Mouse (Mus musculus) neural tube, embryonic 11.5 days (tissue): ENCODE data around the gene Auts2. TPM values are rescaled to one million over a fixed set of nuclear protein-coding genes. Genes with fewer than 3 reads are reported as not detected.

ENCODE experiments used
- ATAC-seq: fragments of 200-750 bp; cut with Nextera tagmentation; 2 replicates; pipeline ENCODE4 v1.8.0; 2017; ENCODE audit warnings: moderate number of reproducible peaks, mild to moderate bottlenecking, moderate TSS enrichment, moderate library complexity; ENCODE audit not compliant: insufficient read depth, low FRiP score, low TSS enrichment
- DNase-seq: peaks from one replicate; pipeline ENCODE4 v3.0.0-alpha.2; 2015; ENCODE audit warnings: low spot score
- H3K27ac ChIP-seq: fragments of 300-500 bp; sonication (generic); 2 replicates; pipeline ENCODE4 v1.5.1; 2014; ENCODE audit warnings: low read depth, mild to moderate bottlenecking, low read length
- H3K27me3 ChIP-seq: fragments of 300-500 bp; sonication (generic); 2 replicates; pipeline ENCODE4 v1.6.1; 2014; ENCODE audit warnings: mild to moderate bottlenecking, low read length, mixed read lengths; ENCODE audit not compliant: control insufficient read depth, insufficient read depth
- H3K36me3 ChIP-seq: fragments of 300-500 bp; sonication (generic); 2 replicates; pipeline ENCODE4 v1.6.1; 2014; ENCODE audit warnings: mild to moderate bottlenecking, low read length, moderate library complexity, mixed read lengths; ENCODE audit not compliant: control insufficient read depth, insufficient read depth
- H3K4me1 ChIP-seq: fragments of 300-500 bp; sonication (generic); 2 replicates; pipeline ENCODE4 v1.6.1; 2014; ENCODE audit warnings: low read length, mixed read lengths; ENCODE audit not compliant: control insufficient read depth, insufficient read depth
- H3K4me2 ChIP-seq: fragments of 300-500 bp; sonication (generic); 2 replicates; pipeline ENCODE4 v1.6.1; 2014; ENCODE audit warnings: low read depth, mild to moderate bottlenecking, moderate library complexity
- H3K4me3 ChIP-seq: fragments of 300-500 bp; sonication (generic); 2 replicates; pipeline ENCODE4 v1.5.1; 2014; ENCODE audit warnings: low read depth, low read length
- H3K9ac ChIP-seq: fragments of 300-500 bp; sonication (generic); 2 replicates; pipeline ENCODE4 v1.6.1; 2014; ENCODE audit warnings: mild to moderate bottlenecking, low read length
- H3K9me3 ChIP-seq: fragments of 300-500 bp; sonication (generic); 2 replicates; pipeline ENCODE4 v1.6.1; 2016; ENCODE audit warnings: low read length; ENCODE audit not compliant: control insufficient read depth
- WGBS: fragments of 180-500 bp; shearing (Covaris S2); extraction: QIAGEN DNeasy Blood & Tissue Kit; methylation state at CpG from one replicate; pipeline ENCODE4 v1.1.7; 2014; 5-methylcytosine and 5-hydroxymethylcytosine counted together
- polyA plus RNA-seq: library from polyadenylated mRNA; unstranded; fragments of >200 nt; fragmentation: Nextera tagmentation; extraction: Ambion mirVana; gene quantifications from 2 replicates; pipeline ENCODE4 v1.2.1, GENCODE M21; 2014

Auts2 gene
- polyA plus RNA-seq, 1 experiment from 2014 or later, result 45.0 TPM

- H3K27ac ChIP-seq, result no peak overlapping the region
- ATAC-seq, result no peak
- DNase-seq, result no peak
Measured at GRCm38 (mm10) chr5:132298996-132299395, 244.1 kb downstream of the Auts2 start.

GRCm38 (mm10) chr5:132297309-132297708 lies 245.8 kb downstream of the Auts2 start:
- ATAC-seq, result no peak
- Histone ChIP-seq H3K9me3 (no peaks in the 10 kb centered on the region), H3K4me2 (no peak overlapping the region)

More at GRCm38 (mm10) chr5:132298996-132299395, 244.1 kb downstream of the Auts2 start:
- no peaks in the 10 kb centered on the region for H3K9me3 ChIP-seq
- H3K27me3 ChIP-seq, result no peaks in the 10 kb centered on the region
- no peak overlapping the region for H3K4me2 ChIP-seq
- no peak overlapping the region for H3K4me3 ChIP-seq
- no peak overlapping the region for H3K9ac ChIP-seq
- H3K36me3 ChIP-seq, result no peaks in the 10 kb centered on the region
- H3K4me1 ChIP-seq, result peaks cover 20% of the 10 kb centered on the region; the same call in 1 of the 2 replicates

GRCm38 (mm10) chr5:132294469-132294868 lies 248.7 kb downstream of the Auts2 start:
- ATAC-seq (no peak), DNase-seq (peak; percentile 18)
- Histone ChIP-seq H3K27me3 (no peaks in the 10 kb centered on the region), H3K4me2 (no peak overlapping the region), H3K4me1 (peaks cover 44% of the 10 kb centered on the region), H3K9me3 (no peaks in the 10 kb centered on the region), H3K4me3 (no peak overlapping the region), H3K36me3 (no peaks in the 10 kb centered on the region), H3K9ac (no peak overlapping the region), H3K27ac (no peak overlapping the region)
- 18% methylated on average over 3 of the region's 3 CpGs for WGBS

More at GRCm38 (mm10) chr5:132297309-132297708, 245.8 kb downstream of the Auts2 start:
- H3K27me3 ChIP-seq, result no peaks in the 10 kb centered on the region
- H3K36me3 ChIP-seq, result no peaks in the 10 kb centered on the region
- H3K9ac ChIP-seq, result no peak overlapping the region
- 96% methylated on average over 7 of the region's 7 CpGs for WGBS
- H3K4me3 ChIP-seq, result no peak overlapping the region
- H3K4me1 ChIP-seq, result peaks cover 22% of the 10 kb centered on the region; the same call in 1 of the 2 replicates
- DNase-seq, result no peak
- H3K27ac ChIP-seq, result no peak overlapping the region

- no peaks in the 10 kb centered on the region for H3K9me3 ChIP-seq
- peaks cover 40% of the 10 kb centered on the region for H3K4me1 ChIP-seq
- DNase-seq (no peak), ATAC-seq (no peak)
- no peak overlapping the region for H3K4me2 ChIP-seq
- no peak overlapping the region for H3K27ac ChIP-seq
- no peak overlapping the region for H3K4me3 ChIP-seq
- H3K27me3 ChIP-seq, result no peaks in the 10 kb centered on the region
- no peak overlapping the region for H3K9ac ChIP-seq
- 85% methylated on average over 2 of the region's 2 CpGs for WGBS
- no peaks in the 10 kb centered on the region for H3K36me3 ChIP-seq
Measured at GRCm38 (mm10) chr5:132292932-132293331, 250.2 kb downstream of the Auts2 start.

GRCm38 (mm10) chr5:132290606-132291535 lies 252.3 kb downstream of the Auts2 start:
- no peaks in the 10 kb centered on the region for H3K27me3 ChIP-seq
- no peak overlapping the region for H3K27ac ChIP-seq
- H3K4me2 ChIP-seq, result no peak overlapping the region; the same call in 1 of the 2 replicates
- ATAC-seq (peak; percentile 55; the same call in 1 of the 2 replicates), DNase-seq (peak; percentile 24)
- no peaks in the 10 kb centered on the region for H3K9me3 ChIP-seq
- H3K36me3 ChIP-seq, result no peaks in the 10 kb centered on the region
- H3K4me3 ChIP-seq, result no peak overlapping the region
- peaks cover 40% of the 10 kb centered on the region for H3K4me1 ChIP-seq
- 37% methylated on average over 13 of the region's 13 CpGs for WGBS
- no peak overlapping the region for H3K9ac ChIP-seq

- no peak for ATAC-seq
- H3K27me3 ChIP-seq, result no peaks in the 10 kb centered on the region
- no peaks in the 10 kb centered on the region for H3K9me3 ChIP-seq
- no peaks in the 10 kb centered on the region; the same call in 1 of the 2 replicates for H3K4me1 ChIP-seq
- WGBS, result 82% methylated on average over 3 of the region's 3 CpGs
- no peak overlapping the region for H3K9ac ChIP-seq
- no peak for DNase-seq
- no peak overlapping the region for H3K27ac ChIP-seq
- H3K4me2 ChIP-seq, result no peak overlapping the region
- H3K4me3 ChIP-seq, result no peak overlapping the region
- H3K36me3 ChIP-seq, result no peaks in the 10 kb centered on the region
Measured at GRCm38 (mm10) chr5:132283741-132284140, 259.4 kb downstream of the Auts2 start.

- Histone ChIP-seq H3K36me3 (no peaks in the 10 kb centered on the region), H3K4me3 (no peak overlapping the region), H3K9ac (no peak overlapping the region), H3K27me3 (no peaks in the 10 kb centered on the region), H3K27ac (no peak overlapping the region), H3K4me2 (no peak overlapping the region), H3K9me3 (no peaks in the 10 kb centered on the region), H3K4me1 (peaks cover 5% of the 10 kb centered on the region)
- 71% methylated on average over 15 of the region's 15 CpGs for WGBS
- DNase-seq (no peak), ATAC-seq (no peak)
Measured at GRCm38 (mm10) chr5:132274098-132274898, 268.8 kb downstream of the Auts2 start.

- no peaks in the 10 kb centered on the region for H3K27me3 ChIP-seq
- no peak overlapping the region for H3K27ac ChIP-seq
- peaks cover 5% of the 10 kb centered on the region for H3K4me1 ChIP-seq
- H3K4me2 ChIP-seq, result no peak overlapping the region
- 88% methylated on average over 4 of the region's 4 CpGs for WGBS
- no peaks in the 10 kb centered on the region for H3K9me3 ChIP-seq
- no peak overlapping the region for H3K9ac ChIP-seq
- no peak for DNase-seq
- no peak overlapping the region for H3K4me3 ChIP-seq
- ATAC-seq, result no peak
- H3K36me3 ChIP-seq, result no peaks in the 10 kb centered on the region
Measured at GRCm38 (mm10) chr5:132272132-132272531, 271.0 kb downstream of the Auts2 start.
